Mouse (Mus musculus) CH12.LX (cell line): Measurements from ENCODE around the gene Nme9. TPM values are rescaled to one million over a fixed set of nuclear protein-coding genes. Genes with fewer than 3 reads are reported as not detected.

Source experiments
- DNase-seq: peaks from one replicate; pipeline ENCODE4 v3.0.0-alpha.2; 2013; ENCODE audit errors: extremely low read depth
- H3K27ac ChIP-seq: 2 replicates; pipeline ENCODE4 v1.5.1; 2012; ENCODE audit warnings: low read depth, mild to moderate bottlenecking, control low read depth, moderate library complexity; ENCODE audit not compliant: insufficient read depth
- H3K27me3 ChIP-seq: replicated peaks from 2 replicates; pipeline ENCODE3; 2012; ENCODE audit warnings: inconsistent platforms
- H3K36me3 ChIP-seq, 2 experiments: replicated peaks in 1 of 2; 2 replicates each; pipeline versions ENCODE3 to v1.6.1; 2012; ENCODE audit warnings: inconsistent platforms in 1 of 2, low read length in 1 of 2, mild to moderate bottlenecking in 1 of 2, mixed read lengths in 1 of 2, moderate library complexity in 1 of 2; ENCODE audit not compliant: control insufficient read depth in 1 of 2, insufficient read depth in 1 of 2
- H3K4me1 ChIP-seq, 2 experiments: 2 replicates each; pipeline ENCODE4 v1.6.1; 2012; ENCODE audit warnings: inconsistent platforms in 1 of 2, moderate library complexity in 1 of 2; ENCODE audit not compliant: insufficient read depth in 2 of 2, control insufficient read depth in 1 of 2
- H3K4me2 ChIP-seq: 2 replicates; pipeline ENCODE4 v1.6.1; 2012; ENCODE audit warnings: low read depth, mild to moderate bottlenecking, control low read depth; ENCODE audit not compliant: poor library complexity, insufficient read depth, severe bottlenecking
- H3K4me3 ChIP-seq, 3 experiments: fragments of 150-350 bp in 1 of 3; sonication (generic) in 1 of 3; replicated peaks in 1 of 3; 2 replicates each; pipeline versions ENCODE3 to v1.5.1; 2011 to 2012; ENCODE audit warnings: low read depth in 2 of 3, low read length in 2 of 3, mild to moderate bottlenecking in 2 of 3, moderate library complexity in 2 of 3, control low read depth in 1 of 3, improper control_type of control experiment in 1 of 3, inconsistent platforms in 1 of 3, mixed read lengths in 1 of 3; ENCODE audit not compliant: poor library complexity in 1 of 3
- H3K79me2 ChIP-seq: replicated peaks from 2 replicates; pipeline ENCODE4 v1.6.1; 2012; ENCODE audit warnings: mild to moderate bottlenecking, moderate library complexity; ENCODE audit not compliant: control insufficient read depth, poor library complexity, insufficient read depth, severe bottlenecking; ENCODE audit errors: extremely low read depth
- H3K9ac ChIP-seq: 2 replicates; pipeline ENCODE4 v1.6.1; 2012; ENCODE audit warnings: low read depth, mild to moderate bottlenecking, control low read depth, moderate library complexity; ENCODE audit not compliant: insufficient read depth
- H3K9me3 ChIP-seq: replicated peaks from 2 replicates; pipeline ENCODE3; 2012; ENCODE audit warnings: low read length, inconsistent platforms, mixed read lengths
- BHLHE40 ChIP-seq: IDR thresholded peaks from 2 replicates; pipeline ENCODE4 v1.6.1; 2011; ENCODE audit warnings: mild to moderate bottlenecking, low read depth, low read length, improper control_type of control experiment
- CTCF ChIP-seq, 2 experiments: IDR thresholded peaks in 1 of 2; conservative IDR thresholded peaks in 1 of 2; 2 replicates each; pipeline ENCODE4 v1.5.1; 2011 to 2012; ENCODE audit warnings: low read depth in 2 of 2, low read length in 2 of 2, improper control_type of control experiment in 1 of 2, inconsistent platforms in 1 of 2, mild to moderate bottlenecking in 1 of 2, moderate library complexity in 1 of 2
- ELF1 ChIP-seq: IDR thresholded peaks from 2 replicates; pipeline ENCODE4 v1.6.1; 2014; ENCODE audit warnings: low read depth, mild to moderate bottlenecking, inconsistent platforms, low read length, improper control_type of control experiment
- ETS1 ChIP-seq: conservative IDR thresholded peaks from 2 replicates; pipeline ENCODE4 v1.6.1; 2012; ENCODE audit warnings: low read depth, mild to moderate bottlenecking, inconsistent platforms, low read length, improper control_type of control experiment, moderate library complexity
- JUND ChIP-seq: conservative IDR thresholded peaks from 2 replicates; pipeline ENCODE4 v1.6.1; 2011; ENCODE audit warnings: low read depth, low read length, improper control_type of control experiment
- KAT2A ChIP-seq: IDR thresholded peaks from 2 replicates; pipeline ENCODE4 v1.6.1; 2012; ENCODE audit warnings: low read length, improper control_type of control experiment, inconsistent platforms; ENCODE audit not compliant: insufficient replicate concordance
- MAFK ChIP-seq: IDR thresholded peaks from 2 replicates; pipeline ENCODE4 v1.6.1; 2011; ENCODE audit warnings: low read length, improper control_type of control experiment; ENCODE audit not compliant: insufficient replicate concordance
- NELFE ChIP-seq: IDR thresholded peaks from 2 replicates; pipeline ENCODE4 v1.6.1; 2011; ENCODE audit warnings: low read depth, low read length, improper control_type of control experiment
- RCOR1 ChIP-seq: conservative IDR thresholded peaks from 2 replicates; pipeline ENCODE4 v1.6.1; 2012; ENCODE audit warnings: low read depth, mild to moderate bottlenecking, inconsistent platforms, low read length, improper control_type of control experiment
- SIN3A ChIP-seq: IDR thresholded peaks from 2 replicates; pipeline ENCODE4 v1.6.1; 2012; ENCODE audit warnings: low read length, improper control_type of control experiment, inconsistent platforms
- UBTF ChIP-seq: IDR thresholded peaks from 2 replicates; pipeline ENCODE4 v1.6.1; 2012; ENCODE audit warnings: low read depth, mild to moderate bottlenecking, inconsistent platforms, low read length, improper control_type of control experiment, moderate library complexity
- USF1 ChIP-seq: IDR thresholded peaks from 2 replicates; pipeline ENCODE4 v1.6.1; 2014; ENCODE audit warnings: low read depth, mild to moderate bottlenecking, inconsistent platforms, low read length, improper control_type of control experiment
- dilution Hi-C: fragments of 300-500 bp; cut with MboI; formaldehyde crosslinking; loops from 2 replicates; pipeline ENCODE4 v1.14.3; 2020; ENCODE audit warnings: low sequenced_read_pairs; ENCODE audit not compliant: extremely low pct_unique_long_range_greater_than_20kb, extremely low pct_ligation_motif_present
- in situ Hi-C: fragments of 300-500 bp; cut with MboI; formaldehyde crosslinking; loops from 3 replicates; pipeline ENCODE4 v1.14.3; 2019; ENCODE audit warnings: low sequenced_read_pairs, low pct_ligation_motif_present, low pct_unique_long_range_greater_than_20kb, mixed read lengths
- polyA plus RNA-seq: library from polyadenylated mRNA; unstranded; fragments of >175 nt; gene quantifications from 2 replicates; pipeline ENCODE4 v1.2.1, GENCODE M21; 2012; ENCODE audit warnings: low read depth; ENCODE audit not compliant: insufficient read length
- total RNA-seq, 2 experiments: library from RNA; depleted of rRNA; stranded (reverse); fragments of 300-350 nt in 1 of 2; fragments of >200 nt in 1 of 2; gene quantifications; 2 replicates each; pipeline ENCODE4 v1.2.3; 2012 to 2014

Gene Nme9
- total and polyA plus RNA-seq, 3 experiments: not detected

DNA sequence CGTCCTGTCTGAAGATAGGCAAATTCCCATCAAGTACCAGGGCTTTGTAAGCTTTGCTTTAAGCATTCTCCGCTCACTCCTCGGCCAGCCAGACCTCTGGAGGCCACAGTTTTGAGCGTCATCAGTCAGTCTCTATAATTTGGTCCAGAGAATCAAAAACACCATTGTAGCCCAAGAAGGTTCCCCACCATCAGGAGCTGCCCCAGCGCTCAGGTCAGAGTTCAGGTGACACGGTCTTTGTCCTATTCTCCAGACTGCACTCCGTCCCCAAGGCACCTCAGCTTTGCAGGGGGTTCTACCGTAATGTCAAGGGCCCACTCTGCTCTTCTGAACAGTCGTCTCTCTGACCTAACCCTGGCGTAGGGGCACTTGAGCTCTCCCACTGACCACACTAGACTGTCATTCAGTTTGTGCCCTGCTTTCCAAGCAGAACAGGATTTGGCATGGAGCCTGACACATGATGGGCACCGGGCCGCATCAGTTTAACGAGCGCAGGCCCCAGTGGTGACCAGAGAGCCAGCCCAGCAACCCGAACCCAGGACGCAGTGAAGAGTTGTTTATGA lies 15.6 kb upstream of the Nme9 start:
- DNase-seq: no peak
- Histone ChIP-seq H3K4me1 (0 out of 4 replicates have a peak, but pooled peaks cover 0 to 3% of the 10 kb centered on the region in 2 experiments), H3K4me2 (peak overlapping the region; percentile 59; the same call in 1 of the 2 replicates), H3K27me3 (peaks cover 36% of the 10 kb centered on the region), H3K36me3 (no peaks in the 10 kb centered on the region), H3K27ac (no peak overlapping the region), H3K9me3 (no peaks in the 10 kb centered on the region), H3K79me2 (no peaks in the 10 kb centered on the region), H3K9ac (no peak overlapping the region), H3K4me3 (no peak overlapping the region)
- no peak for TF ChIP-seq USF1
- TF ChIP-seq ETS1: no peak
- TF ChIP-seq MAFK: no peak
- no peak for TF ChIP-seq BHLHE40
- no peak for TF ChIP-seq KAT2A
- no peak for TF ChIP-seq SIN3A
- no peak for TF ChIP-seq CTCF (conservative IDR thresholded peaks at IDR 0.05 in 1 of 2, IDR thresholded peaks at IDR 0.05 in 1 of 2; ENCODE audit: low read depth in 2 of 2, low read length in 2 of 2)
- no peak for TF ChIP-seq UBTF
- TF ChIP-seq RCOR1: no peak
- TF ChIP-seq JUND: no peak
- no peak for TF ChIP-seq NELFE
- in situ Hi-C loops: no loop called here
- dilution Hi-C loops: no loop called here

DNA sequence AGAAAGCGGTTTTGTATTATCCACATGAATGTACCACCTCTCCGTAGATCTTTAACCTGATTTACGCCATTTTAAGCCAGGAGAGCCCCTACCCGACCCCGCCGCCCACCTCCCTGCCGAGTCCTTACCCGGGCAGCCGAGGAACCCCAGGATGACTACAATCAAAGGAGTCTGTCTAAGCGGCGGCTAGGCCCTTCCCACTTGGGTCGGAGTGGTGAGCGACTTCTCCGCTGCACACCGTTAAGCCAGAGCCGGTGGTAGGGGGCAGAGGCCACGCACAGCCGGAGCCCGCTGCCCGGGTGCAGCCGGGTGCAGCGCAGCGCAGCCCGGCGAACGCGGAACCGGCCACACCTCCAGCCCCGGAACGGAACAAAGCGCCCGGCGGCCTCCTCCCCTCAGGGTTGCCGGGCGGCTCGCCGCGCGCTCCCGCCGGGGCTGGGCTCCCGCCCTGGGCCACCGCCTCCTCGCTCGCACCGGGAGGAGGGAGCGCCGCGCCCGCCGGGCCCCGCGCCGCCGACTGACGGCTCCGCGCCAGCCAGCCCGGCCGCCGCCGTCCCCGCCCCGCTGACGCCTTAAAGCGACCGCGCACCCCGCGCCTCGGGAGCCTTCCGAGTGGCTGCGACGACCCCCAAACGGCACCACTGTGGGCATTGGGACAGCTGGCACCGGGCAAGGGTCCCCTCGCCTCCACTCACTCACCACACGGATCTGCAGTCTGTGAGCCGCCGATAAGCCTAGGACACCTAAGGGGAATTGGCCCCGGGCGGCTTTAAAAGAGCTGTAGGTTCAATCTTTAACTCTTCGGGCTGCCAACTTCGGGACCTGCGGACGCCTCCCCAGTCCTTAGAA lies 14.9 kb upstream of the Nme9 start:
- no peak for TF ChIP-seq RCOR1
- TF ChIP-seq ETS1: no peak
- peak; percentile 35; the same call in 1 of the 2 replicates for TF ChIP-seq ELF1
- peak; percentile 96 for TF ChIP-seq UBTF
- Histone ChIP-seq H3K36me3 (no peaks in the 10 kb centered on the region), H3K27ac (no peak overlapping the region), H3K4me3 (peak overlapping the region in 2 of 3 experiments; percentile 46 to 54), H3K9ac (peak overlapping the region; percentile 17; the same call in 1 of the 2 replicates), H3K79me2 (no peaks in the 10 kb centered on the region), H3K9me3 (no peaks in the 10 kb centered on the region), H3K4me1 (0 out of 4 replicates have a peak, but pooled peaks cover 0 to 3% of the 10 kb centered on the region in 2 experiments), H3K27me3 (peaks cover 36% of the 10 kb centered on the region), H3K4me2 (peak overlapping the region; percentile 59)
- no peak for DNase-seq
- dilution Hi-C loops (no loop called here), in situ Hi-C loops (no loop called here)
